Mouse (Mus musculus): ENCODE results near the gene Zhx3. TPM values are rescaled to one million over a fixed set of nuclear protein-coding genes. Genes with fewer than 3 reads are reported as not detected.
A peak's percentile ranks its signal among the peaks of the same experiment; 100 is the strongest.

Gene Zhx3
- polyA plus RNA-seq, 1 experiment from 2014 or later: 14.5 TPM

GRCm38 (mm10) chr2:160744040-160744822 lies 128.6 kb downstream of the Zhx3 start:
- peaks cover 44% of the 10 kb centered on the region for H3K36me3 ChIP-seq
- WGBS: 77% methylated on average over 7 of the region's 7 CpGs
- no peak overlapping the region for H3K4me3 ChIP-seq (replicated peaks)
- no peaks in the 10 kb centered on the region for H3K9me3 ChIP-seq (replicated peaks)
- no peak overlapping the region for H3K4me2 ChIP-seq
- H3K27ac ChIP-seq: 0 out of 2 replicates have a peak overlapping the region, but pooled peaks have one; percentile 18
- no peak overlapping the region for H3K9ac ChIP-seq
- peaks cover 43% of the 10 kb centered on the region for H3K4me1 ChIP-seq
- ATAC-seq (replicated peaks; ENCODE audit: low FRiP score): 0 out of 2 replicates have a peak, but pooled peaks have one; percentile 40
- H3K27me3 ChIP-seq: no peaks in the 10 kb centered on the region

- peaks cover 59% of the 10 kb centered on the region for H3K4me1 ChIP-seq
- WGBS: 61% methylated on average over 1 of the region's 1 CpGs
- no peak overlapping the region for H3K4me2 ChIP-seq
- no peak overlapping the region for H3K9ac ChIP-seq
- no peaks in the 10 kb centered on the region for H3K27me3 ChIP-seq
- H3K36me3 ChIP-seq: peaks cover 32% of the 10 kb centered on the region
- H3K9me3 ChIP-seq (replicated peaks): no peaks in the 10 kb centered on the region
- ATAC-seq (replicated peaks; ENCODE audit: low FRiP score): 0 out of 2 replicates have a peak, but pooled peaks have one; percentile 16
- peak overlapping the region; percentile 72 for H3K27ac ChIP-seq
- no peak overlapping the region for H3K4me3 ChIP-seq (replicated peaks)
These were observed 130.6 kb downstream of the Zhx3 start for GRCm38 (mm10) chr2:160742161-160742609.

GRCm38 (mm10) chr2:160741580-160741979 lies 131.2 kb downstream of the Zhx3 start:
- ATAC-seq (replicated peaks; ENCODE audit: low FRiP score): 0 out of 2 replicates have a peak, but pooled peaks have one; percentile 22
- Histone ChIP-seq H3K4me1 (peaks cover 63% of the 10 kb centered on the region), H3K36me3 (peaks cover 32% of the 10 kb centered on the region), H3K27ac (peak overlapping the region; percentile 72), H3K9me3 (replicated peaks) (no peaks in the 10 kb centered on the region), H3K9ac (no peak overlapping the region), H3K4me2 (no peak overlapping the region), H3K4me3 (replicated peaks) (no peak overlapping the region), H3K27me3 (no peaks in the 10 kb centered on the region)
- WGBS: 74% methylated on average over 3 of the region's 3 CpGs

- Histone ChIP-seq H3K4me1 (peaks cover 69% of the 10 kb centered on the region), H3K9me3 (replicated peaks) (no peaks in the 10 kb centered on the region), H3K9ac (no peak overlapping the region), H3K27me3 (no peaks in the 10 kb centered on the region), H3K27ac (peak overlapping the region; percentile 72), H3K4me3 (replicated peaks) (no peak overlapping the region), H3K36me3 (peaks cover 34% of the 10 kb centered on the region), H3K4me2 (no peak overlapping the region)
- ATAC-seq (replicated peaks; ENCODE audit: low FRiP score): no peak
- 73% methylated on average over 11 of the region's 11 CpGs for WGBS
These were observed 132.2 kb downstream of the Zhx3 start for GRCm38 (mm10) chr2:160740521-160741156.

- no peak for ATAC-seq (replicated peaks; ENCODE audit: low FRiP score)
These were observed 133.0 kb downstream of the Zhx3 start for GRCm38 (mm10) chr2:160739647-160740356.

GRCm38 (mm10) chr2:160738354-160738753 lies 134.4 kb downstream of the Zhx3 start:
- Histone ChIP-seq H3K4me1 (peaks cover 85% of the 10 kb centered on the region), H3K27ac (peak overlapping the region; percentile 19; the same call in 1 of the 2 replicates), H3K9me3 (replicated peaks) (no peaks in the 10 kb centered on the region), H3K9ac (no peak overlapping the region), H3K27me3 (no peaks in the 10 kb centered on the region), H3K4me3 (replicated peaks) (no peak overlapping the region), H3K4me2 (no peak overlapping the region), H3K36me3 (peaks cover 51% of the 10 kb centered on the region)
- no peak for ATAC-seq (replicated peaks; ENCODE audit: low FRiP score)
- WGBS: 63% methylated on average over 5 of the region's 5 CpGs

More at GRCm38 (mm10) chr2:160739647-160740356, 133.0 kb downstream of the Zhx3 start:
- H3K4me3 ChIP-seq (replicated peaks): no peak overlapping the region
- H3K9ac ChIP-seq: no peak overlapping the region
- H3K27me3 ChIP-seq: no peaks in the 10 kb centered on the region
- peak overlapping the region; percentile 59 for H3K27ac ChIP-seq
- H3K9me3 ChIP-seq (replicated peaks): no peaks in the 10 kb centered on the region
- peaks cover 74% of the 10 kb centered on the region for H3K4me1 ChIP-seq
- H3K4me2 ChIP-seq: no peak overlapping the region
- 47% methylated on average over 2 of the region's 2 CpGs for WGBS
- H3K36me3 ChIP-seq: peaks cover 41% of the 10 kb centered on the region

- Histone ChIP-seq H3K4me3 (replicated peaks) (no peak overlapping the region), H3K27ac (no peak overlapping the region), H3K4me1 (peaks cover 85% of the 10 kb centered on the region), H3K4me2 (no peak overlapping the region), H3K9me3 (replicated peaks) (no peaks in the 10 kb centered on the region), H3K36me3 (peaks cover 51% of the 10 kb centered on the region), H3K9ac (no peak overlapping the region), H3K27me3 (no peaks in the 10 kb centered on the region)
- 88% methylated on average over 3 of the region's 3 CpGs for WGBS
- no peak for ATAC-seq (replicated peaks; ENCODE audit: low FRiP score)
These were observed 136.3 kb downstream of the Zhx3 start for GRCm38 (mm10) chr2:160736466-160736865.

GRCm38 (mm10) chr2:160735706-160736310 lies 137.0 kb downstream of the Zhx3 start:
- Histone ChIP-seq H3K4me2 (no peak overlapping the region), H3K4me3 (replicated peaks) (no peak overlapping the region), H3K36me3 (peaks cover 50% of the 10 kb centered on the region), H3K9me3 (replicated peaks) (no peaks in the 10 kb centered on the region), H3K4me1 (peaks cover 80% of the 10 kb centered on the region), H3K27ac (no peak overlapping the region), H3K27me3 (no peaks in the 10 kb centered on the region), H3K9ac (no peak overlapping the region)
- WGBS: 78% methylated on average over 5 of the region's 5 CpGs
- no peak for ATAC-seq (replicated peaks; ENCODE audit: low FRiP score)

- no peak overlapping the region for H3K4me3 ChIP-seq (replicated peaks)
- no peak overlapping the region for H3K27ac ChIP-seq
- H3K4me2 ChIP-seq: peak overlapping the region; percentile 82
- peaks cover 75% of the 10 kb centered on the region for H3K4me1 ChIP-seq
- peaks cover 41% of the 10 kb centered on the region for H3K36me3 ChIP-seq
- peaks cover 2% of the 10 kb centered on the region; the same call in 1 of the 2 replicates for H3K27me3 ChIP-seq
- WGBS: 76% methylated on average over 3 of the region's 3 CpGs
- no peaks in the 10 kb centered on the region for H3K9me3 ChIP-seq (replicated peaks)
- no peak overlapping the region for H3K9ac ChIP-seq
- no peak for ATAC-seq (replicated peaks; ENCODE audit: low FRiP score)
These were observed 138.5 kb downstream of the Zhx3 start for GRCm38 (mm10) chr2:160734331-160734730.

- H3K36me3 ChIP-seq: peaks cover 38% of the 10 kb centered on the region
- H3K9me3 ChIP-seq (replicated peaks): no peaks in the 10 kb centered on the region
- WGBS: 25% methylated on average over 7 of the region's 7 CpGs
- peaks cover 66% of the 10 kb centered on the region for H3K4me1 ChIP-seq
- H3K4me2 ChIP-seq: peak overlapping the region; percentile 82
- peak overlapping the region; percentile 98; the same call in 1 of the 2 replicates for H3K9ac ChIP-seq
- no peak overlapping the region for H3K27ac ChIP-seq
- H3K4me3 ChIP-seq (replicated peaks): peak overlapping the region; percentile 89
- H3K27me3 ChIP-seq: peaks cover 2% of the 10 kb centered on the region; the same call in 1 of the 2 replicates
- no peak for ATAC-seq (replicated peaks; ENCODE audit: low FRiP score)
These were observed 139.7 kb downstream of the Zhx3 start for GRCm38 (mm10) chr2:160733131-160733531.

GRCm38 (mm10) chr2:160732420-160732995 lies 140.3 kb downstream of the Zhx3 start:
- H3K27ac ChIP-seq: peak overlapping the region; percentile 95; the same call in 1 of the 2 replicates

More at GRCm38 (mm10) chr2:160732420-160732995, 140.3 kb downstream of the Zhx3 start:
- Histone ChIP-seq H3K9me3 (replicated peaks) (no peaks in the 10 kb centered on the region), H3K4me3 (replicated peaks) (peak overlapping the region; percentile 89), H3K4me2 (peak overlapping the region; percentile 82), H3K9ac (peak overlapping the region; percentile 98), H3K4me1 (peaks cover 60% of the 10 kb centered on the region), H3K36me3 (peaks cover 36% of the 10 kb centered on the region), H3K27me3 (peaks cover 2% of the 10 kb centered on the region; the same call in 1 of the 2 replicates)
- ATAC-seq (replicated peaks; ENCODE audit: low FRiP score): no peak
- 21% methylated on average over 9 of the region's 9 CpGs for WGBS

All from kidney, embryonic 15.5 days (tissue).